Mouse (Mus musculus): ENCODE measurements around the gene Arhgap30.

Arhgap30 gene

DNA sequence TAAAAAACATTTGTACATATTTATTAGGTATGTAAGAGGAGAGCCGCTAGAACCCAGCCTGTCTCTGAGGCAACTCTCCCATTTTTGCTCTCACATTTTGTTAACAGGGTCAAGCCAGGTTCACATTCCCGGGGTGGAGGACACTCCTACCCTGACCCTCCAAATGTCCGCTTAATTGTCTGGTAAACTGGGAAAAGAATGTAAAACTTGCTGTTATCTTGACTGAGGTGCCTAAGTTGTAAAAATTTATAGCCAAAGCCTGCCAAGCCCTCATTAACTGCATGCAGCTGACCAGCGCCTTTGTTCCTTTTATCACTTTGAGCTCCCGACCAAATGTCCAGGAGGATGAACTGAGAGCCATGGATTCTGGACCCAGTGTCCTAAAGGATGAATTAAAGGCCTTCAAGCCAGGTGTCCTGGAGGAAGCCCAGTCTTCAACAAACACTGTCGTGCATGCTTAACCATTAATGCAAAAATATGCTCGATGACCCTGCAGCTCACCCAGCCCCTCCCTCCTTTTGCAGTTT is 46.6 kb downstream of the Arhgap30 start:
- no peak for DNase-seq (ENCODE audit: low spot score)

DNA sequence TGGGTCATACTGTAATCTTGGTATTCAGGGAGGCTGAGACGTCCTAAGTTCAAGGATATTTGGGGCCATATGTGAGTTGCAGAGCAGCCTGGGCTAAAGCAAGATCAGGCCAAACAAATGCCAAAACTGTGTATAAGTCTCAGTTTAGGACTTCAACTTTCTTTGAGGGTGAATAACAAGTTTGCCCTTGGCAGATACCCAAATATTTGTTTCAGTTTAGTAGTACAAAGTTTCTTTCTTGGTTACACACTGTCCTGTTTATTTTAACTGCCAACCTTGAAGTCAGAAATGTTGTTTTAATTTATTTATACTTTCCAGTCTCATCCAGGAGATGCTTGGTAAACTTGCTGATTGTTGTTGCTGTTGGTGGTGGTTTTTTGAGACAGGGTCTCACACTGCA is 47.2 kb downstream of the Arhgap30 start:
- DNase-seq (ENCODE audit: low spot score), result no peak

DNA sequence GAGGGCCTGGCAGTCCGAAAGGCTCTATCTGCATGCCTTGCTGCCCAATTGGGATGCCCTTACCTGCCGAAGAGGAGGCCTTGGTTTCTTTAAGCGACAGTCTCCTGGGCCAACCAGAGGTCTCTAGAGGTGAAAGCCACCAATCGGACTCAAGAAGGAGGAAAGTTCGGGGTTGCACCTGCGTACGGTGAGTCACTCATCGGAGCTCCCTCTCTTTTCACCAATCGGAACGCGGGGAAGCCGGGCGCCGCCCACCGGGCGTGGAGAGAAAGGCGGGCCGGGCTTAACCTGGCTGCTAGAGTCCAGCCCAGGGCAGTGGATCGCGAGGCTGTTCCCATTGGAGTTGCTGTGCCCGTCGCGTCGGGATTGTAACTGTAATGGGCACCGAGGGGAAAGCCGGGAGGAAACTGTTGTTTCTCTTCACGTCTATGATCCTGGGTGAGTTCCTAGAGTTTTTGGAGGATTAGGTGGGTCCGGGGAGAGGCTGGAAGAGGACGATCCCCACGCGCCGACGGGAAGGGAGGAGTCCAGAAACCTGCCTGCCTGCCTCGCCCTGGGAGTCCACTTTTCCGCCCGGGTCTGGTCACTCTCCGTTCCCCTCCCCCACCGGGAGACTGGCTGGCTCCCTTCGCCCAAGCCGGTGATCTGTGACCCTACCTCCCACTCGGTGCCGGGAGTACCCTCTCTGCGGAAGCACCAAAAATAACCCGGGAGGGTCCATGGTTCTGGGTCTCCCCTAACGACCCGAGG is 48.7 kb downstream of the Arhgap30 start, which contains the start of gene F11r:
Gene F11r, plus strand, starts transcription at position 272 of the 750 bp plus-strand sequence.
- DNase-seq (ENCODE audit: low spot score), result peak; percentile 88

GRCm38 (mm10) chr1:171438014-171438670 is 49.4 kb downstream of the Arhgap30 start:
- DNase-seq (ENCODE audit: low spot score), result no peak

- DNase-seq (ENCODE audit: low spot score), result no peak
These were observed 50.3 kb downstream of the Arhgap30 start for GRCm38 (mm10) chr1:171439072-171439471.

- peak; percentile 66 for DNase-seq (ENCODE audit: low spot score)
These were observed 51.4 kb downstream of the Arhgap30 start for GRCm38 (mm10) chr1:171440025-171440725.

DNA sequence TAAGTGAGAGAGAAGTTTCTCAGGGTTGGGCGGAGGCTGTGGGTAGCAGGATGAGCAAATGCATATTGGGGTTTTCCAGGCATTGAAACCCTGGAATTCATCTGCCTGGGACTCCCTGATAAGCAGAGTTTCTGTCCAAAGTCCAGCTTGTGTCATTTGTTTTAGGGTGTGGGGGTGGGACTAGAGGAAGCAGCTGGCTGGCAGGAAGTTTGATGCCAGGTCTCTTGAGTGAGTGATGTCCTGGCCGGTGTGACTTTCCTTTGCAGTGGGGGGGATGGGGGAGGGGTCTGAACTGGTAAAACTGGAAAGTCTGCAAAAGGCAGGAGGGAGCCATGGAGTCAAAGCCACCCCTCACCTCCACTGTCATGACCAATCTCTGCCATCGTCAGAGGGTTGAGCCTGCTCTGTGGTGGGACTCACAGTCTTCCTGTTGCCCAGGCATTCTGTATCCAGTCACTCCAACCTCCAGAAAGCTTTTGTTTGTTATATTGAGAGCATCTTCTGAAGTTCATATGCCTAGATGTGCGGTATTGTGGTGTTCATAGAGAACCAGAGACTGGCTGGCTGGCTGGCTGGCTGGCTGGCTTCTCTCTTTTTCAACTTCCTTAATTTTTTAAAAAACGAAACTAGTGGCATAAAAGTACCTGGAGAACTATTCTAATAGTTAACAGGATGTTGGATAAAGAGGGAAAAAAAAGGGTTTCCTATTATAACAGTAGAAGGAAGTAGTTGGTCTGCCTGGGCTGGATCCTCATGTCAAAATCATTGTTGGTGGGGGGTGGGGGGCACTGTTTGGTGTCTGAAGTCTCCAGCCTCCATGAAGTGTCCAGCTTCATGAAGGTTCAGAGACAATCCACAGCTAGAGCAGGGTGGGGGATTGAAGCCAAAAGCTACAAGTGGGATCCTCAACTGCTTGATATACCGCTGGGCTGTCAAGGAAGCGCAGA is 53.0 kb downstream of the Arhgap30 start:
- no peak for DNase-seq (ENCODE audit: low spot score)

- no peak for DNase-seq (ENCODE audit: low spot score)
These were observed 53.6 kb downstream of the Arhgap30 start for GRCm38 (mm10) chr1:171442413-171442760.

GRCm38 (mm10) chr1:171445050-171445449 is 56.3 kb downstream of the Arhgap30 start:
- no peak for DNase-seq (ENCODE audit: low spot score)

DNA sequence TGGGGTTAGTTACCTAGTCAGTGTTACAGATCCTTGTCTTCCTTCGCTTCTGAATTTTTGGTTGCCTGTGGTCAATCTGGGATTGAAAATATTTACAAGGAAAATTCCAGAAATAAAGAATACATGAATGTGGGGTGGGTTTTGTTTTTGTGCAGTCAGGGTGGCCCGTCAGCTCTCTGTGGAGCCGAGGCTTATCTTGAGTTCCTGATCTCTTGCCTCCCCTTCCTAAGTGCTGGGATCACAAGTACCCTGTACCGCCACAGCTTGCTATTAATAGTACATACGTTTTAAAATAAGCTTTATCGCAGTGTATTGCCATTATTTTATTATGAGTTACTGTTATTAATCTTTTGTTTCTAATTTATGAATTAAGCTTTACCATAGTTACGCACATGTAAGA is 58.1 kb downstream of the Arhgap30 start:
- DNase-seq (ENCODE audit: low spot score), result no peak

GRCm38 (mm10) chr1:171447692-171448091 is 58.9 kb downstream of the Arhgap30 start:
- DNase-seq (ENCODE audit: low spot score), result no peak

DNA sequence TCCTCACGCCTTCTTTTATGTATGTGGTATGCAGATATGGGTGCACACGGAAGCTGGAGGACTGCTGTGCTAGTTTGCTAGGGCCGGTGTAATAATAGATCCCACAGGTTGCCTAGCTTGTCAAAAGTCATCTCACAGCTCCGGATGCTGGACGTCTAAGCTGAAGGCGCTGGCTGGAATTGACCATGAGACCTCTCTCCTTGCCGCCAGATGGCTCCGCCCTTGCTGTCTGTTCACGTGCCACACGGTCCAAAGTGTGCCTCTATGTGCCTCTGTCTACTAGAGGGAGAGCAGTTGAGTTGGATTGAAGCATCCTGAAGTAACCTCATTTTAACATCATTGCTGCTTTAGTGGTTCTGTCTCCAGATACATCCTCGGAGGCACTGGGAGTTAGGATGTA is 61.3 kb downstream of the Arhgap30 start:
- DNase-seq (ENCODE audit: low spot score), result no peak

GRCm38 (mm10) chr1:171451001-171451400 is 62.2 kb downstream of the Arhgap30 start:
- no peak for DNase-seq (ENCODE audit: low spot score)

DNA sequence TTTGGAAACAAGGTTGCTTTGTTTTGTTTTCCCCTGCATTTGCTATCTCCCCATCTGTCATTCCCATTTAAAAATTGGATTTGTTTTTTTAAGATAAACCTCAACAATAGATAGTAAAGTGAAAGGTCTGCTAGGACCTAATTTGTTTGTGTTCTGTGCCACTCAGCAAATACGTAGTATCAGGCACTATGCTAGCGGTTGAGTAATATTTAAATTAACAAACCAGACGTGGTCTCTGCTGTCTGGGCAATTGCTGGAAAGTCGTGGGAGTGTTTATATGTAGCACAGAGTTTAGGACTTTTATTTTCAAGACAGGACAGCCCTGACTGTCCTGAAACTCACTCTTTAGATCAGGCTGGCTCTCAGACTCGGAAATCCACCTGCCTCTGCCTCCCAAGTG is 63.8 kb downstream of the Arhgap30 start:
- no peak for DNase-seq (ENCODE audit: low spot score)

GRCm38 (mm10) chr1:171452923-171453322 is 64.2 kb downstream of the Arhgap30 start:
- DNase-seq (ENCODE audit: low spot score), result no peak

DNA sequence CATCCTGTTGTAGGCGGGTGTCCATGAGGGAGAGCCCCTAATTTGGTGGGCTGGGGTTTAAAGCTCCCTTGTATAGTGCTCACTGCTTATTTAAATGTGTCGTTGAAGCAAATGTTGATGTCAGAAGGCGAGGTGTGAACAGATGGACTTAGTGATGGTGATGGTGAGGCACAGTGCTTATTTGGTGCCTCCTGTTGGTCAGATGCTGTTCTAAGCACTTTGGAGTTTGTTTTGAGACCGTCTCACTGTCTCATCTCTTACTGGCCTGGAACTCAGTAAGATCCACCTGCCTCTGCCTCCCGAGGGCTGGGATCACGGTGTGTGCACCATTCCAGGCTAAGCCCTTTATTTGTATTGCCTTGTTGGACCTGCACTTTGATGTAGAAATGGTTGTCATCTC is 66.2 kb downstream of the Arhgap30 start:
- no peak for DNase-seq (ENCODE audit: low spot score)

- no peak for DNase-seq (ENCODE audit: low spot score)
These were observed 68.8 kb downstream of the Arhgap30 start for GRCm38 (mm10) chr1:171457568-171457967.

- DNase-seq (ENCODE audit: low spot score), result no peak
These were observed 71.0 kb downstream of the Arhgap30 start for GRCm38 (mm10) chr1:171459791-171460190.
